Mouse (Mus musculus) forebrain, embryonic 15.5 days (tissue): ENCODE results near the gene 1110051M20Rik. TPM values are rescaled to one million over a fixed set of nuclear protein-coding genes. Genes with fewer than 3 reads are reported as not detected.
A peak's percentile ranks its signal among the peaks of the same experiment; 100 is the strongest.

Source experiments
- ATAC-seq: fragments of 200-750 bp; cut with Nextera tagmentation; replicated peaks from 2 replicates; pipeline ENCODE4 v1.8.0; 2017; ENCODE audit warnings: mild to moderate bottlenecking, moderate TSS enrichment, moderate library complexity
- H3K27ac ChIP-seq: fragments of 300-500 bp; sonication (generic); replicated peaks from 2 replicates; pipeline ENCODE4 v1.5.1; 2015; ENCODE audit warnings: mild to moderate bottlenecking, inconsistent platforms
- H3K27me3 ChIP-seq: fragments of 300-500 bp; sonication (generic); 2 replicates; pipeline ENCODE4 v1.6.1; 2015; ENCODE audit warnings: inconsistent platforms
- H3K36me3 ChIP-seq: fragments of 300-500 bp; sonication (generic); 2 replicates; pipeline ENCODE4 v1.6.1; 2015; ENCODE audit warnings: mild to moderate bottlenecking, inconsistent platforms
- H3K4me1 ChIP-seq: fragments of 300-500 bp; sonication (generic); 2 replicates; pipeline ENCODE4 v1.6.1; 2015; ENCODE audit warnings: inconsistent platforms
- H3K4me2 ChIP-seq: fragments of 300-500 bp; sonication (generic); replicated peaks from 2 replicates; pipeline ENCODE4 v1.6.1; 2015; ENCODE audit warnings: mild to moderate bottlenecking, inconsistent platforms
- H3K4me3 ChIP-seq: fragments of 300-500 bp; sonication (generic); 2 replicates; pipeline ENCODE4 v1.5.1; 2015; ENCODE audit warnings: mild to moderate bottlenecking, inconsistent platforms
- H3K9ac ChIP-seq: fragments of 300-500 bp; sonication (generic); replicated peaks from 2 replicates; pipeline ENCODE4 v1.6.1; 2015; ENCODE audit warnings: mild to moderate bottlenecking, inconsistent platforms
- H3K9me3 ChIP-seq: fragments of 300-500 bp; sonication (generic); 2 replicates; pipeline ENCODE4 v1.6.1; 2016; ENCODE audit warnings: inconsistent platforms
- WGBS: fragments of 180-500 bp; shearing (Covaris S2); methylation state at CpG from one replicate; pipeline ENCODE4 v1.1.7; 2015; ENCODE audit warnings: mixed read lengths; 5-methylcytosine and 5-hydroxymethylcytosine counted together
- polyA plus RNA-seq: library from polyadenylated mRNA; unstranded; fragments of >200 nt; fragmentation: Nextera tagmentation; extraction: Ambion mirVana; gene quantifications from 2 replicates; pipeline ENCODE4 v1.2.1, GENCODE M21; 2015

The 1110051M20Rik gene
- polyA plus RNA-seq, 1 experiment from 2014 or later, result 168 TPM

- Histone ChIP-seq H3K4me1 (peaks cover 36% of the 10 kb centered on the region), H3K36me3 (no peaks in the 10 kb centered on the region), H3K27me3 (peaks cover 19% of the 10 kb centered on the region; the same call in 1 of the 2 replicates), H3K9me3 (no peaks in the 10 kb centered on the region), H3K9ac (no peak overlapping the region), H3K27ac (no peak overlapping the region), H3K4me3 (no peak overlapping the region), H3K4me2 (no peak overlapping the region; the same call in 1 of the 2 replicates)
- 74% methylated on average over 1 of the region's 1 CpGs for WGBS
- no peak for ATAC-seq
Observed at GRCm38 (mm10) chr2:91258830-91259229, 185.7 kb downstream of the 1110051M20Rik start.

DNA sequence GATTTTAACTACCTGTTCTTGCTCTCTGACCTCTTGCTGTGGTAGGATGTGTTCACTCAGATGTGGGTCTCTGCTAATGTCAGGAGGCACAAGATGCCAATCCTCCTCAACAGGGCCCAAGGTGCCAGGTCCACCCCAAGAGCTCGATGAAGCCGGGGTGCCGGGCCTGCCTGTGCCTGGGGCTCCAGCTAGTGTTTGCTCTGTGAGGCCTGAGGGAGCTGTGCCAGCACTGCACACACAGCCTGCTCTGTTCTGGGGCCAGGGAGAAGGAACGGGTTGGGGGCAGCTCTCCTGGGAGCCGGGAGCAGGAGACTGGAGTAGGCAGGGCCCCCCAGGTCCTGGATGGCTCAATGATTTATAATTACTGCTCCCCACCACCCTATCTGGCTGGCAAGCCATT, 186.4 kb downstream of the 1110051M20Rik start:
- WGBS, result 40% methylated on average over 5 of the region's 5 CpGs
- H3K27me3 ChIP-seq, result peaks cover 19% of the 10 kb centered on the region; the same call in 1 of the 2 replicates
- peak overlapping the region; percentile 70 for H3K4me3 ChIP-seq
- peak overlapping the region; percentile 100 for H3K4me2 ChIP-seq
- ATAC-seq, result peak; percentile 47; the same call in 1 of the 2 replicates
- no peaks in the 10 kb centered on the region for H3K36me3 ChIP-seq
- H3K27ac ChIP-seq, result peak overlapping the region; percentile 54; the same call in 1 of the 2 replicates
- H3K4me1 ChIP-seq, result peaks cover 36% of the 10 kb centered on the region
- no peaks in the 10 kb centered on the region for H3K9me3 ChIP-seq
- H3K9ac ChIP-seq, result peak overlapping the region; percentile 68; the same call in 1 of the 2 replicates

DNA sequence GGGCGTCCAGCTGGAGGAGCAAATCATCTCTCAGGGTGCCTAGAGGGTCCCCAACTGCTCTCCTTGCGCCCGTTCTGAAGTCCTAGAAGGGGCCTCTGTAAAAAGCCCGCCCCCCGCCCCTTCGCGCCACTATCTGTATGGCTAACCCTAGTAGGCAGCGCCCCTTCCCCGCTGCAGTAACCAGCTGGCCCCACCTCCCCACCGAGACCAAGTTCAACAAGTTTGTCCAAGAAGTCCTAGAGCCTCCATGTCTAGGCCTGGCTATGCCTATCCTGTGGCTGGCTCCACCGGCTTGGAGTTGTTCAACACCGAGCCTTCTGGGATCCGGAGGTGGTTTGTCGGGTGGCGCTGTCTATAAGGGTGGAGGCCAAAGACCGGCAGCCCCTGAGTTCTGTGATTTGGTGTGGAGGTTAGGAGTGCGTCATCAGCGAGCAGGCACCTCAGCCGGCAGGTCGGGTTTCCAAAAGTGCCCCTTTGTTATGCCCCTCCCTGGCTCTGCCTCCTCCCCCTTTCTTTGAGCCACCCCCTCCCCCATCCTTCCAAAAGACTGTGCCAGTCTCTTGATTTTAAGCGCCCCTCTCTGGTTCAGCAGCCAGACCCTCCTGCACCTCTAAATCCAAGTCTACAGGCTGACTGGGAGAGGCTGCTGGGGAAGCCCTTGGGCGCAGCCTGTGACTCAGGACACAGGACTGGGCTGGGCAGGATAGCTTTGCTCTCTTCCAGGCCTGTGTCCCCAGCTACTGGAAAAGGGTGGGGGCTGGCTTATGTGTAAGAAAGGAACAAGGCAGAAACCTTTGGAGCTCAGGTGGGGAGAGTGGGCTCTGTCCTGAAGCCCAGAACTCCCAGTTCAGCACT, 187.2 kb downstream of the 1110051M20Rik start:
- peak overlapping the region; percentile 68 for H3K9ac ChIP-seq
- H3K9me3 ChIP-seq, result no peaks in the 10 kb centered on the region
- peaks cover 36% of the 10 kb centered on the region for H3K4me1 ChIP-seq
- peak overlapping the region; percentile 100 for H3K4me2 ChIP-seq
- 2% methylated on average over 22 of the region's 22 CpGs for WGBS
- peak overlapping the region; percentile 70 for H3K4me3 ChIP-seq
- H3K36me3 ChIP-seq, result no peaks in the 10 kb centered on the region
- peak; percentile 59 for ATAC-seq
- H3K27ac ChIP-seq, result peak overlapping the region; percentile 54
- peaks cover 23% of the 10 kb centered on the region; the same call in 1 of the 2 replicates for H3K27me3 ChIP-seq

DNA sequence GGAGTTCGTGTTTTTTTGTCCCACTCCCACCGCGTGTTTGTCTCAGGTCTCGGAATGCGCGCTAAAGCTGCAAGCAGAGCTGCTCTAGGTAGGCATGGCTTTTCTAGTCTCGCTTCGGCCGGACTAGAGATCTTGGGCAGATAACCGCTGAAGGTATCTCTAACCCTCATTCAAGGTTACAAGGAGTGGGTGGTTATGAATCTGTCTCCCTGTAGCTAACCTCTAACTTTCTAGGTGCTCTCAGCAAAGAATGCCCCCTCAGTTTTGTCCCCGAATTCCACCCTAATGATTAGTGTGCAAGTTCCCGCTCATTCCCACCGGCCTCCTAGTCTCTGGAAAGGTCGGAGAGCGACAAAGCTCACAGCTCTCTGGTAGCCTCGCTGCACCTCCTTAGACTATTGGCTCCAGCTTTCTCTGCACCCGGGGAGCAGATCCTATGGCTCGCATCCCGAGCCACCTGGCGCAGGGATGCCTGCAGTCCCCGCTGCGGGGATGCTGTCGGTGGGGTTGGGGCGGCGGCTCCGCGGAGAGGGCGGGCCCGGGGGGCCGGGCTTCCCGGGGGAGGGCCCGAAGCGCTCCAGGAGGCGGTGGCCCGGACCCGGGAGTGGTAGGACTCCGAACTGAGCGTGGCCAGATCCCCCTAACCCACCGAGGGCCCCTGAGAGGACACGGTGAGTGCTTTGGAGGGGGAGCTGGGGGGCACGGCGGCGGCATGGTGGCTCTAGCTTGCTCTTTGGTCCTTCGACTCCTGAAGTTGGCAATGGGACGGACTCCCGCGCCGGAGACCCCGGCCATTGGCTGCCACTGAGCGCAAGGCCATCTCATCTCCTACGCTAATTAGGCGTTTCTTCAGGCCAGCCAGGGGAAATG, 188.0 kb downstream of the 1110051M20Rik start:
- H3K27ac ChIP-seq, result peak overlapping the region; percentile 54; the same call in 1 of the 2 replicates

DNA sequence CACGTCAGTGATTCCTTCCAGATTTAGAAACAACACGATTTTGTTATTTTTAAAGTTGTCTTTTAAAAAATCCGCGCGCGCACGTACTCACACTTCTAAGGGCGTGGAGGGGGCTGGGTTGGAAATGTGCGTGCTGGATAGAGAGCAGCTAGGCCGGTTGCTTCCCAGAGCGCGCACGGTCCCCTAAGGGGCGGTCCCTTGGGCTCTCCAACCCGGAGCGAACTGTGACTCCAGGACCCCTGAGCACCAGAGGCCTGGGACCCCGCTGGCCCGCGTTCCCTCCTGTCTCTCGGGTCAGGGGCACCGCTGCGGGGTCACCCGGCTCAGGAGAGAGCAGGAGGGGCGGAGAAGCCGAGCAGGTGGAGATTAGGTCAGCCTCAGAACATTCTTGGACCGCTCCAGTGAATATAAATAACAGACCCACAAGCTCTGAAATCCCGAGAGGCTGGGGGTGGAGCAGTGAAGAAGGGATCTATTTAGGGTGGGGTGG, 188.8 kb downstream of the 1110051M20Rik start, which contains the start of gene Pacsin3:
Gene Pacsin3 (plus strand): TSS at position 294 of the 490 bp plus-strand sequence.
- Histone ChIP-seq H3K4me1 (peaks cover 36% of the 10 kb centered on the region), H3K4me3 (peak within 1 kb of the TSS; percentile 70), H3K27me3 (peaks cover 23% of the 10 kb centered on the region; the same call in 1 of the 2 replicates), H3K36me3 (no peaks in the 10 kb centered on the region), H3K4me2 (peak within 1 kb of the TSS; percentile 100), H3K9ac (peak within 1 kb of the TSS; percentile 68), H3K9me3 (no peaks in the 10 kb centered on the region), H3K27ac (peak within 1 kb of the TSS; percentile 54; the same call in 1 of the 2 replicates)
- under 1% methylated on average over 27 of the region's 27 CpGs for WGBS
- ATAC-seq, result peak; percentile 21; the same call in 1 of the 2 replicates

More for the DNA sequence above, 188.0 kb downstream of the 1110051M20Rik start:
- Histone ChIP-seq H3K4me1 (peaks cover 36% of the 10 kb centered on the region), H3K4me3 (peak overlapping the region; percentile 70), H3K36me3 (no peaks in the 10 kb centered on the region), H3K4me2 (peak overlapping the region; percentile 100), H3K27me3 (peaks cover 23% of the 10 kb centered on the region; the same call in 1 of the 2 replicates), H3K9me3 (no peaks in the 10 kb centered on the region), H3K9ac (peak overlapping the region; percentile 68)
- peak; percentile 68 for ATAC-seq
- under 1% methylated on average over 52 of the region's 52 CpGs for WGBS

GRCm38 (mm10) chr2:91254725-91255380, 189.7 kb downstream of the 1110051M20Rik start:
- no peaks in the 10 kb centered on the region for H3K36me3 ChIP-seq
- H3K27me3 ChIP-seq, result peaks cover 23% of the 10 kb centered on the region; the same call in 1 of the 2 replicates
- WGBS, result 24% methylated on average over 8 of the region's 8 CpGs
- H3K4me3 ChIP-seq, result no peak overlapping the region
- no peak for ATAC-seq
- H3K9me3 ChIP-seq, result no peaks in the 10 kb centered on the region
- no peak overlapping the region for H3K27ac ChIP-seq
- peaks cover 36% of the 10 kb centered on the region for H3K4me1 ChIP-seq
- H3K9ac ChIP-seq, result no peak overlapping the region
- H3K4me2 ChIP-seq, result peak overlapping the region; percentile 100

- ATAC-seq, result no peak
- WGBS, result 63% methylated on average over 4 of the region's 4 CpGs
- no peaks in the 10 kb centered on the region for H3K9me3 ChIP-seq
- H3K27ac ChIP-seq, result no peak overlapping the region
- H3K36me3 ChIP-seq, result no peaks in the 10 kb centered on the region
- no peak overlapping the region for H3K4me2 ChIP-seq
- H3K9ac ChIP-seq, result no peak overlapping the region
- no peak overlapping the region for H3K4me3 ChIP-seq
- peaks cover 21% of the 10 kb centered on the region; the same call in 1 of the 2 replicates for H3K27me3 ChIP-seq
- peaks cover 29% of the 10 kb centered on the region for H3K4me1 ChIP-seq
Observed at GRCm38 (mm10) chr2:91252512-91252911, 192.0 kb downstream of the 1110051M20Rik start.

DNA sequence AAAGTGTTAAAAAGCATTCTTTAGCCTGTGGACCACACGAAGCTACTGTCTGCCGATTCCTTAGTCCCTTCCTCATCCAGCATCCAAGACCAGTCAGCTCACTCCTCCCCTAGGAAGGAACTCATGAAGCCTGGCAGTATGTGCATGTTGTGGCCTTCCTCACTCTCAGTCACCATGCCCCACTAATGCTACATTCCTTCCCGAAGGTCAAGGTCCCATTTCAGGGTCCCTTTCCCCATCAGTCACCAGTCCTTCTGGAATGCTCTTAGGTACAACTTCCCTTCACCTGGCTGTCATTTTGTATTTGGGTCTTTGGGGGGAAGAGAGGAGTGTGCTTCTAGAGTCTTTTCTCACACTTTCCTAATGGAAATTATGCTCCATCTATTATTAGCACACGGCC, 192.5 kb downstream of the 1110051M20Rik start:
- ATAC-seq, result no peak
- Histone ChIP-seq H3K36me3 (no peaks in the 10 kb centered on the region), H3K4me3 (no peak overlapping the region), H3K4me2 (no peak overlapping the region), H3K9ac (no peak overlapping the region), H3K27ac (no peak overlapping the region), H3K9me3 (no peaks in the 10 kb centered on the region), H3K27me3 (peaks cover 16% of the 10 kb centered on the region; the same call in 1 of the 2 replicates), H3K4me1 (peaks cover 23% of the 10 kb centered on the region)
- 74% methylated on average over 4 of the region's 4 CpGs for WGBS

DNA sequence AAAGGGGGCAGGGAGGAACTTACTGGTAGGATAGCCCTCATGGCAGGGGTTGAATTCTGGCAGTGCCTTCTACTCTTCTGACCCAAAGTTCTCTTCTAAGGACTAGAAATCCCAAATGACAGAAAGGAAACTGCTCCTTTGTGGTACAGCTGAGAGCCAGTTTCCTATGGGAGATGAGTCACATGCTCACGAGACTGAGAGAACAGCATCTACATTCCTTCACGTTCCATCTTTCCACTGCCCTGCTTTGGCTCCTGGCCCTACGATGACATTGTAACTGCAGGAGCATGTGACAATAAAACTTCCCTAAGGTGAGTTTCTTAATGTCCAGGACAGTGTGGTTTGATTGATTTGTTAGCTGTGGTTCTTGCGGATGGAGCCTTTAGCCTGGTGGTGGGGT, 196.1 kb downstream of the 1110051M20Rik start:
- peaks cover 5% of the 10 kb centered on the region; the same call in 1 of the 2 replicates for H3K27me3 ChIP-seq
- no peak overlapping the region for H3K4me2 ChIP-seq
- no peaks in the 10 kb centered on the region for H3K9me3 ChIP-seq
- no peaks in the 10 kb centered on the region for H3K36me3 ChIP-seq
- H3K4me1 ChIP-seq, result no peaks in the 10 kb centered on the region
- no peak overlapping the region for H3K27ac ChIP-seq
- H3K9ac ChIP-seq, result no peak overlapping the region
- 87% methylated on average over 4 of the region's 4 CpGs for WGBS
- no peak overlapping the region for H3K4me3 ChIP-seq
- no peak for ATAC-seq

DNA sequence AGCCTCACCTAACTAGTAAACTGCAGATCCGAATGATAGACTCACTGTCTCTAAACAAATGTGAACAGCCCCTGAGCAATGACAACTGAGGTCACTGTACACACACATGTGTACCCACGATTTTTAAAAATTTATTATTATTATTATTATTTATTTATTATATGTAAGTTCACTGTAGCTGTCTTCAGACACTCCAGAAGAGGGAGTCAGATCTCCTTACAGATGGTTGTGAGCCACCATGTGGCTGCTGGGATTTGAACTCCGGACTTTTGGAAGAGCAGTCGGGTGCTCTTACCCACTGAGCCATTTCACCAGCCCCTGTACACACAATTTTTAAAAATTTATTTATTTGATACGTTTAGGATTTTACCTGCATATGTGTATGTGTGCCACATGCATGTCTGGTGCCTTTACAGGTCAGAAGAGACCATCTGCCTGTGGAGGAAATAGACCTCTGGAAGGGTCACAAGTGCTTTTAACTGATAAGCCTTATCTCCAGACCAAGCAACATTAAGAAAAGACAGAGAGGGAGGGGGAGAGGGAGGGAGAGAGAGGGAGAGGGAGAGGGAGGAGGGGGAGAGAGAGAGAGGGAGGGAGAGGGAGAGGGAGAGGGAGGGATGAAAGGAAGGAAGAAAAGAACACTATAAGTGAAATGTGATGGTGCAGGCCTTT, 199.8 kb downstream of the 1110051M20Rik start:
- H3K9ac ChIP-seq, result no peak overlapping the region
- 85% methylated on average over 5 of the region's 5 CpGs for WGBS
- ATAC-seq, result no peak

More for the DNA sequence above, 199.8 kb downstream of the 1110051M20Rik start:
- Histone ChIP-seq H3K4me1 (no peaks in the 10 kb centered on the region), H3K9me3 (no peaks in the 10 kb centered on the region), H3K4me2 (no peak overlapping the region), H3K36me3 (no peaks in the 10 kb centered on the region), H3K27me3 (no peaks in the 10 kb centered on the region), H3K4me3 (no peak overlapping the region), H3K27ac (no peak overlapping the region)
